Mouse (Mus musculus) kidney, adult 8-10 months (tissue): ENCODE measurements around the gene Ncf2.

Experiments used
- DNase-seq, 2 experiments: peaks; one replicate each; pipeline ENCODE4 v3.0.0; 2022

Gene Ncf2

DNA sequence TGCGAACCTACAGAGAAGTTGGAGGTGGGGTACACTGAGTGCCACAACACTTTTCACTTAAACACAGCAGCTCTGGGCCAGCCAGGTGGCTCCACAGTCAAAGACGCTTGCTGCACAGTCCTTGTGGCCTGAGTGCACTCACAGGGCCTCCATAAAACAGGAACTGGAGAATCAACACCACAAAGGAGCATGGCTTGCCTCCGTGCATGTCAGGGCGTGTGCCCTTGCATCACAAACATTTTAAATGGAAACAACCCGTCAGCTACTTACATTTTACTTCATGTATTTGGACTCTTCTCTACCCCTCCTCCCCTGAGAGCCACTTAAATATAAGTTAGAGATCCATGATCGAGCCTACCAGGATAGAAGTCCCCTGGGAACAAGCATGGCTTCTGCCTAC, 32.3 kb downstream of the Ncf2 start:
- DNase-seq = no peak

GRCm38 (mm10) chr1:152835061-152835460, 35.1 kb downstream of the Ncf2 start:
- no peak for DNase-seq

DNA sequence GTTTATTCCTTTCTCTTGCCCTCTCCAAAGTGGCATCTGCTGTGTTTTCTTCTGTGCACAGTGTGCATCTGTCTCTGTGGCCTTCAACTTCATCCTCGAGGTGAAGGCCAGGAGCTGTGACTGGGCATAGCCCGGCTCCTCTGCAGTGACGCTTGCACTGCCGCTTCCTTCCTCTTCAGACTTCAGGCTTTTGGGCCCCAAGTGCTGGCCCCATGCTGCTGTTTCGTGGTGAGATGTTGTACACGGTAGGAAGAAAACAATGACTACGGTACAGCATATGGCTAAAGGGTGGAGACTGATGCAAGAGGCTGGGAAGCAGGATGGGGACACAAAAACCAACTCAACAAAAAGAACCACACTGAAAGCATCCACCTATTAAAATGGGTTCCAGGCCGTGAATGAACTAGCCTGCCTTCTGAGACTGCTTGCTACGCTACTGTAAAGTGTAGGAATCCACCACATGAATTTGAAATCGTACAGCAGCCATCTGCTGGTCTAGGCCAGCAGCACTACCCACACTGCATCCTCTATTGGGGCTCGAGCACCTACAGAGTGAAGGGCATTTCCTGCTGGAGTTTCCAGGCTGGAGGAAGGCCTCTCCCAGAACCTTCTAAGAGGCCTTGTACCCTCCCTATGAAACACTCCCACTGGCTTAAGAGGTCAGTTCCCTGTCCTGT, 38.2 kb downstream of the Ncf2 start:
- DNase-seq = no peak

- no peak for DNase-seq
These were observed 38.8 kb downstream of the Ncf2 start for GRCm38 (mm10) chr1:152838841-152839240.

GRCm38 (mm10) chr1:152840343-152840742, 40.3 kb downstream of the Ncf2 start:
- DNase-seq = no peak

- DNase-seq = no peak
These were observed 41.1 kb downstream of the Ncf2 start for GRCm38 (mm10) chr1:152841057-152841456.

- no peak for DNase-seq
These were observed 44.6 kb downstream of the Ncf2 start for GRCm38 (mm10) chr1:152844634-152845033.

GRCm38 (mm10) chr1:152845211-152845730, 45.3 kb downstream of the Ncf2 start:
- DNase-seq = no peak

DNA sequence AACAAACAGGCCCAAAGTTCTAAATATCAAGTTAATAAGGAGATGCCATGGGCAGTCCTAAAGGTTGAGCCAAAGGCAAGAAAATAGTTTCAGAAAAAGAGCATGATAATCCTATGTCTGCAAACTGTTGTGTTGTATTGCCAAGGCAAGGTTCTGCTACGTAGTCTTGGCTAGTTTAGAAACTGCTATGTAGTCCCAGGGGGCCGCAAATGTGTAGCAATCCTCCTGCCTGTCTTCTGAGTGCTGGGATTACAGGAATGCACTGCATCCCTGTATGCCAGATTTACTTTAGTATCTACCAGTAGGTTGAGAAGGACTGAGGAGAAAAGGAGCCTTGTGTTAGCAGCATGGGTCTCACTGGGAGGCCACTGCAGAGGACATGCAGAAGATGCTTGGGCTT, 46.9 kb downstream of the Ncf2 start:
- DNase-seq = no peak

DNA sequence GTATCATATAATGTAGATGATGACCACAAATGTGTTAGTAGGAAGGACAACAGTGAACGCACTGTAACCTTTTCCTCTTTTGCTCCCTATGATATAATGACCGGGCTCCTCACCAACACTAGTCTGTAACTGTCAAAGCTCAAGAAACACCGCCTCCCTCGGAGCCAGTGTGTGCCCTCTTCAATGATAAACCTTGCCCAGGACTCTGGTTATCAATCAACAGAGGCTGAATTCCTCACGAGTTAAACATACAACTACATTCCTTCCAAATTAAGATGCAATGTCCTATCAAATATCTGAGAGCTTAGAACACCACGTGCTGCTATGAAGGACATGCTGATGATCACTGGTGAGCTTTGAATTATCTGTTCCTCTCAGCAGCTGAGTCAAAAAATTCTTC, 69.9 kb downstream of the Ncf2 start:
- DNase-seq = peak; percentile 67 to 86

- peak; percentile 52 to 67 for DNase-seq
These were observed 71.0 kb downstream of the Ncf2 start for GRCm38 (mm10) chr1:152871031-152871430.
